18 mouse cellular contexts compared by ENCODE assay signal in the genomic region with DNA sequence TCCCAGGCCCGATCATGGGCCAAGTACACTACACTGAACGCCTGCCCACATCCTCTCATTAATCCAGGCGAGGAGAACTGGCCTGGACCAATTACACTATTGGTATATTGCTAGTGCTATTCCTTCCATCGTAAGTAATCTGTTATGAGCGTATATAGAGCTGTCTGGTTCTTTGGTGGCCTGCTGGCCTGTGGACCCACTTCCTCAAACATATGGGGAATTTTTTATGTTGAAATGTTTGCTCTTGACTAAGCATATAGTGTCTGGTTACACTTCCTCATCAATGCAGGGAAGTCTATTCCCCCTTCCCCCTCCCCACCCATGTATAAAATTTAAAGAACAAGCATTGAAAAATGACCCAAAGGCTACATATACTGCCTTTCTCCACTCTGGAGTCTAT. TPM values are rescaled to one million over a fixed set of nuclear protein-coding genes. Genes with fewer than 3 reads are reported as not detected.
DNase-seq lines count a peak whose midpoint lies in the region; ATAC-seq and TF ChIP-seq lines count a peak whose summit lies in the region.
"Had no signal": no experiment of that assay in that cellular context is flagged by ENCODE, and none has a peak within 500 bp of the region (broad histone marks: within the 10 kb centered on the region; RNA-seq: fewer than 3 reads in every experiment).

No protein-coding gene starts in this region.

- H3K36me3 ChIP-seq in liver, adult 2 months (ENCODE audit: control insufficient read depth, insufficient read depth, low read length), result no peaks in the 10 kb centered on the region
- no peaks in the 10 kb centered on the region for H3K36me3 ChIP-seq in liver, embryonic 11.5 days (ENCODE audit: control insufficient read depth, insufficient read depth, low read length)
- H3K36me3 ChIP-seq in forebrain, embryonic 11.5 days (ENCODE audit: control insufficient read depth, insufficient read depth, low read length), result no peaks in the 10 kb centered on the region
- H3K36me3 ChIP-seq: forebrain, embryonic 10.5 days; heart, embryonic 13.5 days; hindbrain, embryonic 12.5 days; midbrain, embryonic 12.5 days had no signal

- 81% methylated on average over 5 of the region's 5 CpGs for WGBS in liver, adult 2 months
- 61% methylated on average over 5 of the region's 5 CpGs for WGBS in liver, embryonic 11.5 days
- WGBS in forebrain, embryonic 11.5 days, result 91% methylated on average over 5 of the region's 5 CpGs

- no peaks in the 10 kb centered on the region for H3K9me3 ChIP-seq in liver, embryonic 11.5 days (ENCODE audit: control insufficient read depth, low read length)
- H3K9me3 ChIP-seq in forebrain, embryonic 11.5 days (ENCODE audit: control insufficient read depth, low read length), result no peaks in the 10 kb centered on the region
- H3K9me3 ChIP-seq: heart, embryonic 13.5 days; hindbrain, embryonic 12.5 days; midbrain, embryonic 12.5 days had no signal

- H3K27ac ChIP-seq in liver, adult 2 months (replicated peaks; ENCODE audit: insufficient read depth, low read depth, low read length), result 0 out of 2 replicates have a peak overlapping the region, but pooled peaks have one; percentile 8
- H3K27ac ChIP-seq in liver, embryonic 11.5 days (ENCODE audit: low read depth, low read length), result no peak overlapping the region; the same call in 1 of the 2 replicates
- H3K27ac ChIP-seq in forebrain, embryonic 11.5 days (ENCODE audit: low read depth, low read length), result no peak overlapping the region
- H3K27ac ChIP-seq: forebrain, embryonic 10.5 days; heart, embryonic 13.5 days; hindbrain, embryonic 12.5 days; midbrain, embryonic 12.5 days had no signal

- no peak for TF ChIP-seq CTCF in liver, adult 2 months (IDR thresholded peaks at IDR 0.05; ENCODE audit: low read depth, low read length)

- no peaks in the 10 kb centered on the region for H3K27me3 ChIP-seq in liver, adult 2 months (ENCODE audit: control insufficient read depth, insufficient read depth, low read length)
- no peaks in the 10 kb centered on the region for H3K27me3 ChIP-seq in liver, embryonic 11.5 days (replicated peaks; ENCODE audit: control insufficient read depth, insufficient read depth, low read length)
- no peaks in the 10 kb centered on the region for H3K27me3 ChIP-seq in forebrain, embryonic 11.5 days (ENCODE audit: control insufficient read depth, insufficient read depth, low read length)
- H3K27me3 ChIP-seq: heart, embryonic 13.5 days; hindbrain, embryonic 12.5 days; midbrain, embryonic 12.5 days had no signal

- peaks cover 2% of the 10 kb centered on the region; the same call in 1 of the 2 replicates for H3K4me1 ChIP-seq in liver, adult 2 months (ENCODE audit: control insufficient read depth, insufficient read depth, low read length)
- peaks cover 7% of the 10 kb centered on the region for H3K4me1 ChIP-seq in liver, embryonic 11.5 days (replicated peaks; ENCODE audit: control insufficient read depth, insufficient read depth, low read length)
- H3K4me1 ChIP-seq in forebrain, embryonic 11.5 days (replicated peaks; ENCODE audit: control insufficient read depth, insufficient read depth, low read length), result no peaks in the 10 kb centered on the region
- H3K4me1 ChIP-seq: forebrain, embryonic 10.5 days; hindbrain, embryonic 12.5 days; midbrain, embryonic 12.5 days had no signal

- no peak overlapping the region for H3K4me2 ChIP-seq in liver, embryonic 11.5 days
- no peak overlapping the region for H3K4me2 ChIP-seq in forebrain, embryonic 11.5 days (ENCODE audit: low read depth, low read length, severe bottlenecking)
- H3K4me2 ChIP-seq: heart, embryonic 13.5 days; hindbrain, embryonic 12.5 days; midbrain, embryonic 12.5 days had no signal

- H3K79me2 ChIP-seq in liver, adult 2 months (ENCODE audit: control insufficient read depth, insufficient read depth, low read length), result no peaks in the 10 kb centered on the region

- peak; percentile 35 for DNase-seq in liver, adult 2 months (ENCODE audit: extremely low read depth, low read depth, low spot score)
- DNase-seq in liver, embryonic 11.5 days (ENCODE audit: low spot score), result no peak
- peak; percentile 83 for DNase-seq in A20 (ENCODE audit: low read depth, low spot score)
- no peak for DNase-seq in forebrain, embryonic 11.5 days (ENCODE audit: low spot score)
- DNase-seq in right cerebral cortex, postnatal 14 days, result no peak
- no peak for DNase-seq in yolk sac, embryonic 10.5 days (ENCODE audit: low spot score)
- DNase-seq: cerebellum, adult 18-20 months; gastrocnemius, postnatal 10 days; kidney, adult 9 months; left cerebral cortex, postnatal 4 days; right cerebral cortex, postnatal 25 days; thymus, postnatal 14 days had no signal

- no peak for TF ChIP-seq POLR2A in liver, adult 2 months (IDR thresholded peaks at IDR 0.05; ENCODE audit: extremely low read depth, insufficient read depth, low read length)

- no peak for ATAC-seq in liver, embryonic 11.5 days (replicated peaks; ENCODE audit: low FRiP score)
- ATAC-seq in common myeloid progenitor, adult 5-6 weeks (replicated peaks; ENCODE audit: low read depth, poor library complexity, severe bottlenecking), result peak; percentile 55
- peak; percentile 72 for ATAC-seq in megakaryocyte, adult 5-6 weeks (ENCODE audit: poor library complexity, severe bottlenecking)
- ATAC-seq in forebrain, embryonic 11.5 days (replicated peaks; ENCODE audit: low FRiP score), result no peak

- no peak overlapping the region for H3K4me3 ChIP-seq in liver, adult 2 months (ENCODE audit: insufficient read depth, low read depth, low read length)
- H3K4me3 ChIP-seq in liver, embryonic 11.5 days (ENCODE audit: low read depth, low read length), result no peak overlapping the region
- no peak overlapping the region for H3K4me3 ChIP-seq in forebrain, embryonic 11.5 days (ENCODE audit: low read depth, low read length)
- H3K4me3 ChIP-seq: forebrain, embryonic 10.5 days; heart, embryonic 13.5 days; hindbrain, embryonic 12.5 days; midbrain, embryonic 12.5 days had no signal

- H3K9ac ChIP-seq in liver, adult 2 months (ENCODE audit: low read depth, low read length), result no peak overlapping the region
- H3K9ac ChIP-seq in liver, embryonic 11.5 days (ENCODE audit: low read depth, low read length), result no peak overlapping the region
- H3K9ac ChIP-seq in forebrain, embryonic 11.5 days (ENCODE audit: low read length), result no peak overlapping the region
- H3K9ac ChIP-seq: heart, embryonic 13.5 days; hindbrain, embryonic 12.5 days; midbrain, embryonic 12.5 days had no signal

RNA-seq across cellular contexts. Expression of a gene that starts 24.8 kb away (rescaled TPM):
- 8.2 and 10.4 TPM in 2 replicates for total RNA-seq in liver, adult 2 months (2014; rRNA removed)
- polyA plus RNA-seq in liver, adult 2 months (2012; rRNA removed), result 7.3 TPM in 2 replicates
- polyA plus RNA-seq in liver, embryonic 11.5 days (2014; fragmentation: Nextera tagmentation; extraction: Ambion mirVana), result 26.2 and 28.7 TPM in 2 replicates
- total RNA-seq in common myeloid progenitor, adult 5-6 weeks (2017), result 6.1 and 6.7 TPM in 2 replicates
- total RNA-seq in megakaryocyte, adult 5-6 weeks (2015), result 63.2 and 67.5 TPM in 2 replicates
- 47.0 and 49.0 TPM in 2 replicates for total RNA-seq in megakaryocyte, adult 5-6 weeks (2017)
- polyA plus RNA-seq in forebrain, embryonic 11.5 days (2014; fragmentation: Nextera tagmentation; extraction: Ambion mirVana), result 28.8 and 31.6 TPM in 2 replicates

RNA-seq across cellular contexts. Expression of a gene that starts 37.0 kb away (rescaled TPM):
- total RNA-seq in liver, adult 2 months (2014; rRNA removed), result 26.4 and 28.3 TPM in 2 replicates
- polyA plus RNA-seq in liver, adult 2 months (2012; rRNA removed), result 11.9 and 14.0 TPM in 2 replicates
- 32.6 and 35.5 TPM in 2 replicates for polyA plus RNA-seq in liver, embryonic 11.5 days (2014; fragmentation: Nextera tagmentation; extraction: Ambion mirVana)
- 34.6 and 43.3 TPM in 2 replicates for total RNA-seq in common myeloid progenitor, adult 5-6 weeks (2017)
- total RNA-seq in megakaryocyte, adult 5-6 weeks (2015), result 66.2 and 67.3 TPM in 2 replicates
- 73.9 and 78.5 TPM in 2 replicates for total RNA-seq in megakaryocyte, adult 5-6 weeks (2017)
- 51.4 and 53.1 TPM in 2 replicates for polyA plus RNA-seq in forebrain, embryonic 11.5 days (2014; fragmentation: Nextera tagmentation; extraction: Ambion mirVana)

Comparison
In these comparisons a context has a peak if more than half of its experiments do, and no peak if none do; other contexts are left out.
1. DNase-seq: peak in liver, adult 2 months (single experiment) and A20 (single experiment); none in liver, embryonic 11.5 days (single experiment), forebrain, embryonic 11.5 days (single experiment), right cerebral cortex, postnatal 14 days (single experiment) and yolk sac, embryonic 10.5 days (single experiment).
2. ATAC-seq: peak in common myeloid progenitor, adult 5-6 weeks (single experiment) and megakaryocyte, adult 5-6 weeks (single experiment); none in liver, embryonic 11.5 days (single experiment) and forebrain, embryonic 11.5 days (single experiment).